Mouse (Mus musculus) T-cell, adult 2 months (primary cell): Measurements from ENCODE around the gene Spon2.

ENCODE experiments used
- DNase-seq: peaks from one replicate; pipeline ENCODE4 v3.0.0; 2022; ENCODE audit warnings: low spot score

Gene Spon2

GRCm38 (mm10) chr5:33217663-33218062 lies 592 bp downstream of the Spon2 start:
- DNase-seq: no peak

GRCm38 (mm10) chr5:33214723-33215122 lies 3.5 kb downstream of the Spon2 start:
- no peak for DNase-seq

GRCm38 (mm10) chr5:33211254-33211653 lies 7.0 kb downstream of the Spon2 start:
- no peak for DNase-seq

- DNase-seq: no peak
Observed at GRCm38 (mm10) chr5:33210515-33210914, 7.7 kb downstream of the Spon2 start.

GRCm38 (mm10) chr5:33208533-33209245 lies 9.6 kb downstream of the Spon2 start:
- no peak for DNase-seq

GRCm38 (mm10) chr5:33207136-33207535 lies 11.1 kb downstream of the Spon2 start:
- no peak for DNase-seq

GRCm38 (mm10) chr5:33206328-33206727 lies 11.9 kb downstream of the Spon2 start:
- no peak for DNase-seq

- DNase-seq: no peak
Observed at GRCm38 (mm10) chr5:33204284-33204683, 14.0 kb downstream of the Spon2 start.

GRCm38 (mm10) chr5:33203691-33204242 lies 14.5 kb downstream of the Spon2 start:
- DNase-seq: peak; percentile 66

- no peak for DNase-seq
Observed at GRCm38 (mm10) chr5:33203171-33203565, 15.1 kb downstream of the Spon2 start.

- DNase-seq: no peak
Observed at GRCm38 (mm10) chr5:33202516-33203170, 15.6 kb downstream of the Spon2 start.

GRCm38 (mm10) chr5:33201697-33202096 lies 16.6 kb downstream of the Spon2 start:
- DNase-seq: no peak

GRCm38 (mm10) chr5:33200071-33200470 lies 18.2 kb downstream of the Spon2 start:
- DNase-seq: no peak

- DNase-seq: no peak
Observed at GRCm38 (mm10) chr5:33195246-33195852, 22.9 kb downstream of the Spon2 start.

GRCm38 (mm10) chr5:33193567-33193966 lies 24.7 kb downstream of the Spon2 start:
- DNase-seq: no peak
